In the genomic region with DNA sequence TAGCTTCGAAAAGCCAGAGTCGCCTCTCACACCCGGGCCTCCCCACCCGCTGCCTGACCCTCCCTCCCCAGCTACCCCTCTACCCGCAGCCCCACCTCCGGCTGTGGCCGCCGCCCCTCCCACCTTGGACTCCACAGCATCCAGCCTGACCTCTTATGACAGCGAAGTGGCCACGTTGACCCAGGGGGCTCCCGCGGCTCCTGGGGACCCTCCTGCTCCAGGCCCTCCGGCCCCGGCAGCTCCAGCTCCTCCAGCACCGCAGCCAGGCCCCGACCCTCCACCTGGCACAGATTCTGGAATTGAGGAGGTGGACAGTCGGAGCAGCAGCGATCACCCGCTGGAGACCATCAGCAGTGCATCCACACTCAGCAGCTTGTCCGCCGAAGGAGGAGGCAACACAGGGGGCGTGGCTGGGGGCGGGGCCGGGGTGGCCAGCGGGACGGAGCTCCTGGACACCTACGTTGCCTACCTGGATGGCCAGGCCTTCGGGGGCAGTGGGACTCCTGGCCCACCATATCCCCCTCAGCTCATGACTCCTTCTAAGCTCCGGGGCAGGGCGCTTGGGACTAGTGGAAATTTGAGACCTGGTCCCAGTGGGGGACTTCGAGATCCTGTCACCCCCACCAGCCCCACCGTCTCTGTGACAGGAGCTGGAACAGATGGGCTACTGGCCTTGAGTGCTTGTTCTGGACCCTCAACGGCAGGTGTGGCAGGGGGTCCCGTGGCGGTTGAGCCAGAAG, we compare ENCODE assay signal across 9 mouse cellular contexts. TPM values are rescaled to one million over a fixed set of nuclear protein-coding genes. Genes with fewer than 3 reads are reported as not detected.
DNase-seq lines count a peak whose midpoint lies in the region; ATAC-seq and TF ChIP-seq lines count a peak whose summit lies in the region.
"Had no signal": no experiment of that assay in that cellular context is flagged by ENCODE, and none has a peak within 500 bp of the region (broad histone marks: within the 10 kb centered on the region; RNA-seq: fewer than 3 reads in every experiment).

No protein-coding gene starts in this region.

- no peak overlapping the region for H3K4me2 ChIP-seq in intestine, postnatal 0 days (replicated peaks; ENCODE audit: low read depth)

- no peak overlapping the region for H3K9ac ChIP-seq in intestine, postnatal 0 days (ENCODE audit: low read depth, low read length)

- TF ChIP-seq POLR2A in lung, adult 2 months (IDR thresholded peaks at IDR 0.05; ENCODE audit: borderline replicate concordance, extremely low read depth, low read depth, low read length) = no peak

- H3K36me3 ChIP-seq in intestine, postnatal 0 days (ENCODE audit: control insufficient read depth, insufficient read depth) = no peaks in the 10 kb centered on the region

- ATAC-seq in cerebellum, adult (ENCODE audit: insufficient number of reproducible peaks, low FRiP score, low TSS enrichment) = no peak
- ATAC-seq in intestine, postnatal 0 days = no peak

- peaks cover 86% of the 10 kb centered on the region for H3K27me3 ChIP-seq in intestine, postnatal 0 days (replicated peaks; ENCODE audit: control insufficient read depth, insufficient read depth, low read length)

- WGBS in lung, adult 2 months = 2% methylated on average over 35 of the region's 35 CpGs
- 2% methylated on average over 35 of the region's 35 CpGs for WGBS in intestine, postnatal 0 days

- H3K27ac ChIP-seq in intestine, postnatal 0 days (ENCODE audit: low read depth, low read length) = no peak overlapping the region

- H3K4me3 ChIP-seq in lung, adult 2 months (replicated peaks; ENCODE audit: extremely low read depth, low read depth, low read length) = no peak overlapping the region
- H3K4me3 ChIP-seq in intestine, postnatal 0 days (ENCODE audit: low read depth, low read length) = peak overlapping the region; percentile 5; the same call in 1 of the 2 replicates

- H3K4me1 ChIP-seq in lung, adult 2 months (ENCODE audit: control insufficient read depth, insufficient read depth, low read length) = no peaks in the 10 kb centered on the region
- 0 out of 2 replicates have a peak, but pooled peaks cover 2% of the 10 kb centered on the region for H3K4me1 ChIP-seq in intestine, postnatal 0 days (replicated peaks; ENCODE audit: control insufficient read depth, insufficient read depth, low read length)

- no peaks in the 10 kb centered on the region for H3K9me3 ChIP-seq in intestine, postnatal 0 days (ENCODE audit: control insufficient read depth)

- peak; percentile 69 to 70 for DNase-seq in cerebellum, postnatal 10 days
- DNase-seq in lung, adult 2 months = peak; percentile 13
- DNase-seq in lung, adult 18-20 months = no peak
- peak; percentile 42 for DNase-seq in retina, embryonic 14.5 days (ENCODE audit: low spot score)
- DNase-seq in gastrocnemius, postnatal 25 days = no peak
- DNase-seq in thymus, postnatal 25 days = no peak
- DNase-seq: gastrocnemius, postnatal 36 days had no signal

- TF ChIP-seq CTCF in lung, adult 2 months (IDR thresholded peaks at IDR 0.05; ENCODE audit: insufficient read depth, low read length) = no peak
- no peak for TF ChIP-seq CTCF in intestine, postnatal 0 days (IDR thresholded peaks at IDR 0.05; ENCODE audit: low read depth)

RNA-seq across cellular contexts. Expression of gene Syt3, which starts 30.1 kb away (rescaled TPM):
- polyA plus RNA-seq in lung, adult 2 months (2012; rRNA removed) = 2.8 and 3.1 TPM in 2 replicates
- polyA plus RNA-seq in intestine, postnatal 0 days (2015; fragmentation: Nextera tagmentation; extraction: Ambion mirVana) = 0.55 and 0.58 TPM in 2 replicates
- 1 to 10 TPM; 1.1 to 1.8 TPM for total RNA-seq in gastrocnemius, postnatal 25 days (2021)

RNA-seq across cellular contexts. Expression of gene 1700008O03Rik, which starts 31.8 kb away (rescaled TPM):
- 0.98 and 1.2 TPM in 2 replicates for polyA plus RNA-seq in lung, adult 2 months (2012; rRNA removed)
- 0.51 and 0.60 TPM in 2 replicates for polyA plus RNA-seq in intestine, postnatal 0 days (2015; fragmentation: Nextera tagmentation; extraction: Ambion mirVana)
- not detected for total RNA-seq in gastrocnemius, postnatal 25 days (2021)
- total RNA-seq: gastrocnemius, postnatal 36 days had no signal

RNA-seq across cellular contexts. Expression of gene Shank1, which starts 43.7 kb away (rescaled TPM):
- 0.44 and 0.65 TPM in 2 replicates for polyA plus RNA-seq in lung, adult 2 months (2012; rRNA removed)
- polyA plus RNA-seq in intestine, postnatal 0 days (2015; fragmentation: Nextera tagmentation; extraction: Ambion mirVana) = 0.39 and 0.44 TPM in 2 replicates
- under 1 TPM; 0.49 to 0.54 TPM for total RNA-seq in gastrocnemius, postnatal 25 days (2021)

RNA-seq across cellular contexts. Expression of gene Clec11a, which starts 47.1 kb away (rescaled TPM):
- polyA plus RNA-seq in lung, adult 2 months (2012; rRNA removed) = 9.4 and 11.5 TPM in 2 replicates
- 3.5 and 3.8 TPM in 2 replicates for polyA plus RNA-seq in intestine, postnatal 0 days (2015; fragmentation: Nextera tagmentation; extraction: Ambion mirVana)
- total RNA-seq in gastrocnemius, postnatal 25 days (2021) = 1 to 10 TPM; 1.9 to 2.6 TPM

Comparison
In these comparisons a context has a peak if more than half of its experiments do, and no peak if none do; other contexts are left out.
1. DNase-seq: peak in cerebellum, postnatal 10 days (2 of 2), lung, adult 2 months (single experiment) and retina, embryonic 14.5 days (single experiment); none in lung, adult 18-20 months (0 of 2), gastrocnemius, postnatal 25 days (single experiment) and thymus, postnatal 25 days (single experiment).